17 mouse cellular contexts compared by ENCODE assay signal in genomic region chr11:57831281-57831781, GRCm38 (mm10). TPM values are rescaled to one million over a fixed set of nuclear protein-coding genes. Genes with fewer than 3 reads are reported as not detected.
A peak's percentile ranks its signal among the peaks of the same experiment; 100 is the strongest.
DNase-seq lines count a peak whose midpoint lies in the region; ATAC-seq and TF ChIP-seq lines count a peak whose summit lies in the region.
"Had no signal": no experiment of that assay in that cellular context is flagged by ENCODE, and none has a peak within 500 bp of the region (broad histone marks: within the 10 kb centered on the region; RNA-seq: fewer than 3 reads in every experiment).

No protein-coding gene starts in this region.

- no peak for ATAC-seq in forebrain, embryonic 15.5 days (replicated peaks)
- ATAC-seq in kidney, embryonic 14.5 days (ENCODE audit: low FRiP score, low TSS enrichment): no peak
- no peak for ATAC-seq in embryonic facial prominence, embryonic 11.5 days (replicated peaks; ENCODE audit: insufficient number of reproducible peaks, low FRiP score, low TSS enrichment, low read depth)
- ATAC-seq in limb, embryonic 14.5 days (ENCODE audit: low FRiP score, low read depth): no peak
- ATAC-seq: forebrain, postnatal 0 days; Patski had no signal

- H3K36me3 ChIP-seq in forebrain, embryonic 10.5 days (replicated peaks): no peaks in the 10 kb centered on the region
- no peaks in the 10 kb centered on the region for H3K36me3 ChIP-seq in forebrain, embryonic 15.5 days
- H3K36me3 ChIP-seq in kidney, embryonic 14.5 days (ENCODE audit: control insufficient read depth, insufficient read depth, low read length): no peaks in the 10 kb centered on the region
- no peaks in the 10 kb centered on the region for H3K36me3 ChIP-seq in embryonic facial prominence, embryonic 11.5 days (replicated peaks; ENCODE audit: control insufficient read depth, insufficient read depth, low read depth, low read length)
- no peaks in the 10 kb centered on the region for H3K36me3 ChIP-seq in limb, embryonic 14.5 days (ENCODE audit: control insufficient read depth, insufficient read depth, low read length)
- H3K36me3 ChIP-seq: neural tube, embryonic 12.5 days had no signal

- no peak overlapping the region for H3K27ac ChIP-seq in forebrain, embryonic 10.5 days
- H3K27ac ChIP-seq in forebrain, embryonic 15.5 days (replicated peaks): no peak overlapping the region
- no peak overlapping the region for H3K27ac ChIP-seq in kidney, embryonic 14.5 days (ENCODE audit: low read depth, low read length)
- no peak overlapping the region for H3K27ac ChIP-seq in embryonic facial prominence, embryonic 11.5 days (replicated peaks; ENCODE audit: low read depth, low read length)
- no peak overlapping the region for H3K27ac ChIP-seq in limb, embryonic 14.5 days (replicated peaks; ENCODE audit: low read depth, low read length)
- H3K27ac ChIP-seq: neural tube, embryonic 12.5 days had no signal

- peaks cover 56% of the 10 kb centered on the region for H3K4me1 ChIP-seq in forebrain, embryonic 10.5 days
- H3K4me1 ChIP-seq in forebrain, embryonic 15.5 days: peaks cover 15% of the 10 kb centered on the region
- H3K4me1 ChIP-seq in kidney, embryonic 14.5 days (ENCODE audit: control insufficient read depth, insufficient read depth, low read length): peaks cover 7% of the 10 kb centered on the region
- peaks cover 3% of the 10 kb centered on the region; the same call in 1 of the 2 replicates for H3K4me1 ChIP-seq in embryonic facial prominence, embryonic 11.5 days (ENCODE audit: control insufficient read depth, insufficient read depth, low read length)
- peaks cover 36% of the 10 kb centered on the region for H3K4me1 ChIP-seq in limb, embryonic 14.5 days (ENCODE audit: control insufficient read depth, insufficient read depth, low read length)

- H3K4me3 ChIP-seq in forebrain, embryonic 10.5 days: 0 out of 2 replicates have a peak overlapping the region, but pooled peaks have one; percentile 6
- no peak overlapping the region for H3K4me3 ChIP-seq in forebrain, embryonic 15.5 days
- peak overlapping the region; percentile 3; the same call in 1 of the 2 replicates for H3K4me3 ChIP-seq in kidney, embryonic 14.5 days (ENCODE audit: low read length)
- H3K4me3 ChIP-seq in embryonic facial prominence, embryonic 11.5 days (ENCODE audit: low read depth, low read length): peak overlapping the region; percentile 10; the same call in 1 of the 2 replicates
- peak overlapping the region; percentile 7 for H3K4me3 ChIP-seq in limb, embryonic 14.5 days (replicated peaks; ENCODE audit: low read length)
- H3K4me3 ChIP-seq: neural tube, embryonic 12.5 days had no signal

- H3K9me3 ChIP-seq in forebrain, embryonic 10.5 days: no peaks in the 10 kb centered on the region
- no peaks in the 10 kb centered on the region for H3K9me3 ChIP-seq in forebrain, embryonic 15.5 days
- H3K9me3 ChIP-seq in kidney, embryonic 14.5 days (ENCODE audit: control insufficient read depth, low read length): no peaks in the 10 kb centered on the region
- no peaks in the 10 kb centered on the region for H3K9me3 ChIP-seq in embryonic facial prominence, embryonic 11.5 days (replicated peaks; ENCODE audit: control insufficient read depth, low read length)
- no peaks in the 10 kb centered on the region for H3K9me3 ChIP-seq in limb, embryonic 14.5 days (ENCODE audit: control insufficient read depth, low read length)
- H3K9me3 ChIP-seq: neural tube, embryonic 12.5 days had no signal

- WGBS in forebrain, embryonic 10.5 days: under 1% methylated on average over 31 of the region's 31 CpGs
- WGBS in forebrain, embryonic 15.5 days: 3% methylated on average over 31 of the region's 31 CpGs
- 2% methylated on average over 31 of the region's 31 CpGs for WGBS in kidney, embryonic 14.5 days
- WGBS in embryonic facial prominence, embryonic 11.5 days: under 1% methylated on average over 31 of the region's 31 CpGs
- WGBS in limb, embryonic 14.5 days: 8% methylated on average over 31 of the region's 31 CpGs

- H3K27me3 ChIP-seq in forebrain, embryonic 10.5 days (ENCODE audit: poor library complexity, severe bottlenecking): peaks cover 100% of the 10 kb centered on the region
- peaks cover 86% of the 10 kb centered on the region for H3K27me3 ChIP-seq in forebrain, embryonic 15.5 days
- H3K27me3 ChIP-seq in kidney, embryonic 14.5 days (ENCODE audit: control insufficient read depth, insufficient read depth, low read length): peaks cover 92% of the 10 kb centered on the region
- H3K27me3 ChIP-seq in embryonic facial prominence, embryonic 11.5 days (ENCODE audit: control insufficient read depth, insufficient read depth, low read length): peaks cover 79% of the 10 kb centered on the region
- peaks cover 96% of the 10 kb centered on the region for H3K27me3 ChIP-seq in limb, embryonic 14.5 days (ENCODE audit: control insufficient read depth, insufficient read depth, low read length)

- no peak for TF ChIP-seq POLR2A in limb, embryonic 14.5 days (IDR thresholded peaks at IDR 0.05; ENCODE audit: borderline replicate concordance, extremely low read depth, insufficient read depth, insufficient read length)

- no peak overlapping the region for H3K4me2 ChIP-seq in forebrain, embryonic 15.5 days (replicated peaks)
- H3K4me2 ChIP-seq in kidney, embryonic 14.5 days (replicated peaks; ENCODE audit: low read depth, low read length): no peak overlapping the region
- H3K4me2 ChIP-seq in embryonic facial prominence, embryonic 11.5 days (ENCODE audit: low read depth, low read length): no peak overlapping the region; the same call in 1 of the 2 replicates
- H3K4me2 ChIP-seq in limb, embryonic 14.5 days (replicated peaks; ENCODE audit: low read depth, low read length, severe bottlenecking): peak overlapping the region; percentile 23
- H3K4me2 ChIP-seq: neural tube, embryonic 12.5 days had no signal

- intact Hi-C loops in left cerebral cortex, postnatal 25 days (cut with DNase I): no loop called here

- peak; percentile 51 for DNase-seq in forebrain, embryonic 10.5 days (ENCODE audit: extremely low spot score, low spot score)
- no peak for DNase-seq in kidney, adult 18-20 months
- no peak for DNase-seq in embryonic facial prominence, embryonic 11.5 days (ENCODE audit: low spot score)
- DNase-seq in limb, embryonic 14.5 days (ENCODE audit: low spot score): no peak
- no peak for DNase-seq in left cerebral cortex, postnatal 25 days (ENCODE audit: low spot score in 2 of 2)
- DNase-seq in layer of hippocampus, postnatal 14 days (ENCODE audit: low spot score in 2 of 2): no peak
- DNase-seq: cerebellum, postnatal 25 days; forebrain, postnatal 0 days; kidney, postnatal 36 days; lung, postnatal 4 days; right cerebral cortex, postnatal 14 days had no signal

- no peak overlapping the region for H3K9ac ChIP-seq in forebrain, embryonic 15.5 days (replicated peaks)
- peak overlapping the region; percentile 38; the same call in 1 of the 2 replicates for H3K9ac ChIP-seq in kidney, embryonic 14.5 days (ENCODE audit: low read depth, low read length)
- H3K9ac ChIP-seq in embryonic facial prominence, embryonic 11.5 days (replicated peaks; ENCODE audit: low read length): peak overlapping the region; percentile 25; the same call in 1 of the 2 replicates
- H3K9ac ChIP-seq in limb, embryonic 14.5 days (ENCODE audit: low read depth, low read length, severe bottlenecking): no peak overlapping the region
- H3K9ac ChIP-seq: forebrain, postnatal 0 days; neural tube, embryonic 12.5 days had no signal

RNA-seq across cellular contexts. Expression of gene Hand1, which starts 1.3 kb away (rescaled TPM):
- 0.14 TPM in 1 of 2 replicates, not detected in the other for polyA plus RNA-seq in forebrain, embryonic 10.5 days (2016; fragmentation: Nextera tagmentation; extraction: Ambion mirVana)
- not detected in 2 replicates for polyA plus RNA-seq in forebrain, embryonic 15.5 days (2015; fragmentation: Nextera tagmentation; extraction: Ambion mirVana)
- not detected in 2 replicates for polyA plus RNA-seq in kidney, embryonic 14.5 days (2014; fragmentation: Nextera tagmentation; extraction: Ambion mirVana)
- polyA plus RNA-seq in embryonic facial prominence, embryonic 11.5 days (2014; fragmentation: Nextera tagmentation; extraction: Ambion mirVana): 8.2 and 11.9 TPM in 2 replicates
- 2.2 and 2.6 TPM in 2 replicates for polyA plus RNA-seq in limb, embryonic 14.5 days (2012; rRNA removed)
- 1.6 and 1.7 TPM in 2 replicates for polyA plus RNA-seq in limb, embryonic 14.5 days (2014; fragmentation: Nextera tagmentation; extraction: Ambion mirVana)
- total RNA-seq in left cerebral cortex, postnatal 25 days (2021): not detected
- not detected for total RNA-seq in layer of hippocampus, postnatal 14 days (2021)
- total RNA-seq: forebrain, postnatal 0 days; hematopoietic stem cell, adult 5-6 weeks; left cerebral cortex, postnatal 10 days had no signal
- polyA plus RNA-seq: forebrain, postnatal 0 days; Patski had no signal

RNA-seq across cellular contexts. Expression of gene Sap30l, which starts 29.9 kb away (rescaled TPM):
- 6.4 and 7.7 TPM in 2 replicates for polyA plus RNA-seq in forebrain, embryonic 10.5 days (2016; fragmentation: Nextera tagmentation; extraction: Ambion mirVana)
- 10.3 and 11.8 TPM in 2 replicates for polyA plus RNA-seq in forebrain, embryonic 15.5 days (2015; fragmentation: Nextera tagmentation; extraction: Ambion mirVana)
- polyA plus RNA-seq in kidney, embryonic 14.5 days (2014; fragmentation: Nextera tagmentation; extraction: Ambion mirVana): 15.0 and 19.0 TPM in 2 replicates
- 15.0 and 16.2 TPM in 2 replicates for polyA plus RNA-seq in embryonic facial prominence, embryonic 11.5 days (2014; fragmentation: Nextera tagmentation; extraction: Ambion mirVana)
- 27.3 and 31.4 TPM in 2 replicates for polyA plus RNA-seq in limb, embryonic 14.5 days (2012; rRNA removed)
- 20.7 and 21.7 TPM in 2 replicates for polyA plus RNA-seq in limb, embryonic 14.5 days (2014; fragmentation: Nextera tagmentation; extraction: Ambion mirVana)
- total RNA-seq in left cerebral cortex, postnatal 25 days (2021): 10 to 100 TPM; 50.4 to 50.9 TPM
- 10 to 100 TPM; 52.0 to 56.2 TPM for total RNA-seq in layer of hippocampus, postnatal 14 days (2021)

Comparison
In these comparisons a context has a peak if more than half of its experiments do, and no peak if none do; other contexts are left out.
1. H3K9ac ChIP-seq: peak in kidney, embryonic 14.5 days (single experiment) and embryonic facial prominence, embryonic 11.5 days (single experiment); none in forebrain, embryonic 15.5 days (single experiment) and limb, embryonic 14.5 days (single experiment).